Mouse (Mus musculus): ENCODE results near the gene Gm10577.

DNA sequence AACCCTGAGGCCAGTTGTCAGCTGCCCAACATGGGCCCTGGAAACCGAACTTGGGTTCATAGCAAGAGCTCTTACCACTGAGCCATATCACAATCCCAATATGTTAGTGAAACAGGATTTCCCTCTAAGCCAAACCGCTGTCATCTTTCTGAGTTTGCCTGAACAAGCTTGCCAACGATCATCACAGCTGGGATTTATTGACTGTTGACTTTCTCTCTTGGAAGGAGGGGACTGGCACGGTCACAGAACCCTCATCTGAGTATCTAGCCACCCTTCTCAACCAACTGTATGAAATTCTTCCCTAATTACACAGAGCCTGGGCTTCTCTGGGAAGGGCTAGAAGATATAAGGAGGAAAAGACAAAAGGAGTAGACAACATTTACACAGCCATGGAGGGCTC is 26.1 kb upstream of the Gm10577 start:
- TF ChIP-seq CTCF (IDR thresholded peaks at IDR 0.05; ENCODE audit: low read depth, low read length) (no peak), EP300 (IDR thresholded peaks at IDR 0.05; ENCODE audit: insufficient read depth, low read depth, low read length) (no peak)
